Mouse (Mus musculus): Measurements from ENCODE around the gene Bbs9.

DNA sequence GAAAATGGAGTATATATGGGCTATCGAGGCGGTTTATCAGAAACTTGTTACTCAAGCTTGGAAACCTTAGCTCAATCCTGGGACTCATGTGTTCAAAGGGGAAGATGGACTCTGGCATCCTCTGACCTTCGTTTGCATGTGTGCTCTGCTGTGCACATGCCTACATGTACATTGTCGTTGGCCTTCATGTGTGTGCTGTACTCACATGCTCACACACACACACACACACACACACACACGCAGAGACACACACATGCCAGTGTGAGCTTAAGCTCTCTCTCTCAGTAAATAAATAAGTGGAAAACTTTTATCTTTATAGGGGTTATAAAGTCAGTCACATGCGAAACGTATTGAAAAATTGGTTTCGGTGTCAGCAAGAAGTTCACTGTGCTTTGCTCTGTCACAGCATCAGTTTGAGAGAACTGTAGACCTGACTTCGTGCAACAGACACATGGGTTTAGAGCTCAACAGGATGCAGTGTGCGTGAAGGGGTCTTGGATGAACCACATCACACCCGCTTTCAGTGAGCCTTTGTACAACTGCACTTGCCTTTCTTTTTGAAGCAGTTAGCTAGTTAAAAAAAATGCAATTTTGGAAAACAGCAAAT is 62.4 kb downstream of the Bbs9 start:
- no peak for TF ChIP-seq POLR2A (IDR thresholded peaks at IDR 0.05; ENCODE audit: insufficient read depth, low read length)
- TF ChIP-seq CTCF (IDR thresholded peaks at IDR 0.05; ENCODE audit: low read depth, low read length) = no peak
- no peak for TF ChIP-seq EP300 (IDR thresholded peaks at IDR 0.05; ENCODE audit: insufficient read depth, low read depth, low read length)

All from ES-Bruce4 (cell line).